Mouse (Mus musculus): ENCODE data around the gene Zfp654. TPM values are rescaled to one million over a fixed set of nuclear protein-coding genes. Genes with fewer than 3 reads are reported as not detected.

Zfp654 gene
- polyA plus RNA-seq, 1 experiment from 2014 or later, result 6.0 TPM

GRCm38 (mm10) chr16:64766696-64767300 is 84.7 kb downstream of the Zfp654 start:
- Histone ChIP-seq H3K27ac (no peak overlapping the region), H3K36me3 (ENCODE audit: inconsistent target) (peaks cover 32% of the 10 kb centered on the region; the same call in 1 of the 2 replicates), H3K4me3 (ENCODE audit: inconsistent target) (no peak overlapping the region), H3K79me2 (ENCODE audit: inconsistent target) (peaks cover 23% of the 10 kb centered on the region)
- WGBS (ENCODE audit: missing documents), result 99% methylated on average over 8 of the region's 8 CpGs

GRCm38 (mm10) chr16:64759245-64759626 is 92.2 kb downstream of the Zfp654 start:
- Histone ChIP-seq H3K79me2 (ENCODE audit: inconsistent target) (no peaks in the 10 kb centered on the region), H3K36me3 (ENCODE audit: inconsistent target) (peaks cover 11% of the 10 kb centered on the region; the same call in 1 of the 2 replicates), H3K27ac (no peak overlapping the region), H3K4me3 (ENCODE audit: inconsistent target) (no peak overlapping the region)
- WGBS (ENCODE audit: missing documents), result 0% methylated on average over 1 of the region's 1 CpGs

DNA sequence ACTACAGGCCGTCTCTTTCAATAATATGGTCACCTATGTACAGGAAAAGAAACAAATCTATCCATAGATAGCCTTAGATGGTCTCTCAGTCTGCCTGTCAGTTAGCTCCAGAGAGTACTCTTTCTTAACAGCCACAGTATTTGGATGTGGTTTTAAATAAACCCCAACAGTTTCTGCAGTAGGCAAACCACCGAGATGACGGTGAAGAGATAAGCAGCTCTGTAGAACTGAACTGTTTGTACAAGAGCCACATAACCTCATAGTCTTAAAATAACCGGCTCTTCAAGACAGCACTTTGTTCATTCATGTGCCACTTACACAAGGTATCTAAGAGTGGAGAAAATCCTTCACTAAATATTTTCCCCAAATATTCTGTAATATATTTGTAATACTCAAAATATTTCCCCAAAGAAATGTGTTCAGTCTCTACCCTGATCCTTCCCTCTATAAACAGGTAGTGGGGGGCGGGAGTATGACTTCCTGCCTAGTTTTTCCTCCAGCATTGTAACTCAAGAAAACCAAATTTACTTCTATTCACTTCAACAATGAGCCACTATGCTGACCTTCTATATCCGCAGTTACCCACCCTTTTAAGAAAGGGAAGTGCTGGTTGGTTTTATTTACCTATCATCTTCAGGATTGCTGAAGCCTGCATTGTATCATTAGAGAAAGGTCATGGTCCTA is 92.7 kb downstream of the Zfp654 start:
- Histone ChIP-seq H3K79me2 (ENCODE audit: inconsistent target) (no peaks in the 10 kb centered on the region), H3K4me3 (ENCODE audit: inconsistent target) (no peak overlapping the region), H3K27ac (no peak overlapping the region), H3K36me3 (ENCODE audit: inconsistent target) (peaks cover 5% of the 10 kb centered on the region; the same call in 1 of the 2 replicates)
- 19% methylated on average over 5 of the region's 6 CpGs for whole genome bisulfite sequencing (ENCODE audit: missing documents)

GRCm38 (mm10) chr16:64757666-64758400 is 93.6 kb downstream of the Zfp654 start:
- 79% methylated on average over 7 of the region's 7 CpGs for WGBS (ENCODE audit: missing documents)
- no peak overlapping the region for H3K27ac ChIP-seq
- no peaks in the 10 kb centered on the region for H3K36me3 ChIP-seq (ENCODE audit: inconsistent target)
- no peaks in the 10 kb centered on the region for H3K79me2 ChIP-seq (ENCODE audit: inconsistent target)
- H3K4me3 ChIP-seq (ENCODE audit: inconsistent target), result no peak overlapping the region

GRCm38 (mm10) chr16:64756321-64756720 is 95.1 kb downstream of the Zfp654 start:
- 4% methylated on average over 6 of the region's 6 CpGs for whole genome bisulfite sequencing (ENCODE audit: missing documents)
- Histone ChIP-seq H3K79me2 (ENCODE audit: inconsistent target) (no peaks in the 10 kb centered on the region), H3K36me3 (ENCODE audit: inconsistent target) (no peaks in the 10 kb centered on the region), H3K4me3 (ENCODE audit: inconsistent target) (no peak overlapping the region), H3K27ac (no peak overlapping the region)

GRCm38 (mm10) chr16:64754743-64755139 is 96.7 kb downstream of the Zfp654 start:
- WGBS (ENCODE audit: missing documents), result 61% methylated on average over 3 of the region's 3 CpGs
- Histone ChIP-seq H3K4me3 (ENCODE audit: inconsistent target) (no peak overlapping the region), H3K79me2 (ENCODE audit: inconsistent target) (no peaks in the 10 kb centered on the region), H3K27ac (no peak overlapping the region), H3K36me3 (ENCODE audit: inconsistent target) (no peaks in the 10 kb centered on the region)

GRCm38 (mm10) chr16:64753990-64754742 is 97.3 kb downstream of the Zfp654 start:
- Histone ChIP-seq H3K36me3 (ENCODE audit: inconsistent target) (no peaks in the 10 kb centered on the region), H3K79me2 (ENCODE audit: inconsistent target) (no peaks in the 10 kb centered on the region), H3K27ac (no peak overlapping the region), H3K4me3 (ENCODE audit: inconsistent target) (no peak overlapping the region)
- WGBS (ENCODE audit: missing documents), result 90% methylated on average over 3 of the region's 3 CpGs

- no peak overlapping the region for H3K27ac ChIP-seq
- no peaks in the 10 kb centered on the region for H3K79me2 ChIP-seq (ENCODE audit: inconsistent target)
- 14% methylated on average over 10 of the region's 10 CpGs for whole genome bisulfite sequencing (ENCODE audit: missing documents)
- no peak overlapping the region for H3K4me3 ChIP-seq (ENCODE audit: inconsistent target)
- no peaks in the 10 kb centered on the region for H3K36me3 ChIP-seq (ENCODE audit: inconsistent target)
Measured at GRCm38 (mm10) chr16:64748237-64748636, 103.2 kb downstream of the Zfp654 start.

DNA sequence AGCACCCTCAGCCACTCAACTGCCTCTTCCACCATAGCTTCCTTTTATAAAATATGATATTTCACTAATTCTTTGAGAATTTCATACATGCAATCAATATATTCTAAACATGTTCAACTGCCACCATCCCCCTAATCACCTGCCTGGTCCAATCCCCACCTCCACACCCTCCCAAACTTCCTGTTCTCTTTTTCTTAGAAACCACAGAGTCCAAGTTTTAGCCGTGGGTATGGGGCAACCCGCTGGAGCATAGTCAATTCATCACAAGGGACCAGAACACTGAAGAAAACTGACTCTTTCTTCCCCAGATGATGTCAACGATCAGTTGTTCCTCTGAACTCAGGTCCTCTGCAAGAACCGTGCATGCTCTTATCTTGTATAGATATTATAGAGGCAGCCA is 106.4 kb downstream of the Zfp654 start:
- Histone ChIP-seq H3K79me2 (ENCODE audit: inconsistent target) (no peaks in the 10 kb centered on the region), H3K4me3 (ENCODE audit: inconsistent target) (no peak overlapping the region), H3K36me3 (ENCODE audit: inconsistent target) (no peaks in the 10 kb centered on the region), H3K27ac (no peak overlapping the region)
- 2% methylated on average over 4 of the region's 4 CpGs for WGBS (ENCODE audit: missing documents)

- Histone ChIP-seq H3K36me3 (ENCODE audit: inconsistent target) (no peaks in the 10 kb centered on the region), H3K4me3 (ENCODE audit: inconsistent target) (no peak overlapping the region), H3K27ac (no peak overlapping the region), H3K79me2 (ENCODE audit: inconsistent target) (no peaks in the 10 kb centered on the region)
- 98% methylated on average over 5 of the region's 5 CpGs for WGBS (ENCODE audit: missing documents)
Measured at GRCm38 (mm10) chr16:64737289-64737688, 114.2 kb downstream of the Zfp654 start.

Other genes with a start within 250 kb of the Zfp654 start
- not detected in 3 replicates for gene Csnka2ip, start 249.2 kb downstream of the Zfp654 start, polyA plus RNA-seq (2018)
- gene 4930453N24Rik, start 80.5 kb downstream of the Zfp654 start, polyA plus RNA-seq (2018), result 11.1 to 13.5 TPM (median 11.5 TPM) in 3 replicates
- 51.1 to 59.0 TPM (median 55.2 TPM) in 3 replicates for gene Cggbp1, start 344 bp upstream of the Zfp654 start, polyA plus RNA-seq (2018)

Data from macrophage (primary cell).